Mouse (Mus musculus): Measurements from ENCODE around the gene Mamdc4.

DNA sequence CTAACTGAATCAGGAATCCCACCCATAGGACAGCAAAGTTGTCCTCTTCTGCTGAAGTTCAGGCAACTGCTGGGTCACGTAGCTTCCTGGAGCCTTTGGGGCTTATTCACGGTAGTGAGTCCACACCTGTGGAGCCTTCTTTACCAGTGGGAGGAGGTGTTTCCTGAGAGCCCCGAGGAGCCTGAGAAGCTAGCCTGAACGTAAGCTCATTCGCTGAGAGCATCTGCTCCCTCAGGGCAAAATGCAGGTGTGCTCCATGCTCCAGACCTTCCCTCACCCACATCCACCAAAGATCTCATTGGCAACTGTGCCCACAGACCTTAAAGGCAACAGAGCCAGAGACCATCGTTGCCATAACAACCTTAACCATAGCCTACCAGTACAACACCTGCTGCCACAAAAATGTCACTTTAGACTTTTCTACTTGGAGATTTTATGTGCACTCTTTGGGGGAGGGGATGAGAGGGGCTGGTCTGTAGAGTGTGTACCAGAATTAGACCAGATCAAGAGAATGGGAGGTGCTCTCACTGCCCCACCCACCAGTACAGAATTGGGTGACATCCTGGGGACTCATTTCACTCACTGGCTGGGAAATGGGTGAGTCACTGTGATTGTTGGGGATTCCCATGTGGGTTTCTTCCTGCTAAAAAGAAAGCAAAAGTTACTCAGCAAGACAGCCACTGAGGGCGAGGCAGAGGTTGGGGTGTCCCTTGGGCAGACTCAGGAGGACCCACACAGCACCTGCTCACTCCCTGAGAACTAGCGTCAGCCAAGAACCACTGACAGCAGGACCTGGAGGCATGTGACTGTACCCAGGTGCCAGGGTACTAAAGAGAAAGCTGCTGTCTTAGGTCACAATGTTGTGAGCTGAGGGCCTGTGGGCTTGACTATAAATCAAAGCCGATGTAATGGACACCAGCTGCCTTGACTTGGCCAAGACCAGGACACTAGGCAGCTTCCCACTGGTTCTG lies 25.3 kb downstream of the Mamdc4 start:
- peak; percentile 45; the same call in 1 of the 2 replicates for TF ChIP-seq POLR2A (IDR thresholded peaks at IDR 0.05; ENCODE audit: insufficient read depth, low read depth, low read length)
- TF ChIP-seq CTCF (IDR thresholded peaks at IDR 0.05), result no peak
- TF ChIP-seq EP300 (IDR thresholded peaks at IDR 0.05; ENCODE audit: insufficient read depth, low read depth, low read length), result no peak
